Mouse (Mus musculus): ENCODE measurements around the gene Adgrf5. TPM values are rescaled to one million over a fixed set of nuclear protein-coding genes. Genes with fewer than 3 reads are reported as not detected.
"Not testable (repeated sequence)": the region's sequence is repeated elsewhere in the genome, so short reads cannot be mapped to it uniquely, and the experiment has no call there.

Adgrf5 gene
- polyA plus RNA-seq, 1 experiment: 51.4 TPM

- no peak overlapping the region for H3K27ac ChIP-seq (replicated peaks; ENCODE audit: low read depth, low read length)
- H3K4me3 ChIP-seq (ENCODE audit: insufficient read depth, low read depth, low read length): no peak overlapping the region
- peaks cover 16% of the 10 kb centered on the region for H3K4me1 ChIP-seq (ENCODE audit: control insufficient read depth, insufficient read depth, insufficient read length, low read length)
These were observed 100.3 kb downstream of the Adgrf5 start for GRCm38 (mm10) chr17:43460245-43461181.

GRCm38 (mm10) chr17:43470039-43470438, 109.8 kb downstream of the Adgrf5 start:
- H3K27ac ChIP-seq (replicated peaks; ENCODE audit: low read depth, low read length): no peak overlapping the region

GRCm38 (mm10) chr17:43472558-43472957, 112.3 kb downstream of the Adgrf5 start:
- Histone ChIP-seq H3K27ac (replicated peaks; ENCODE audit: low read depth, low read length) (no peak overlapping the region), H3K4me3 (ENCODE audit: insufficient read depth, low read depth, low read length) (no peak overlapping the region), H3K4me1 (ENCODE audit: control insufficient read depth, insufficient read depth, insufficient read length, low read length) (peaks cover 3% of the 10 kb centered on the region; the same call in 1 of the 2 replicates)

More at GRCm38 (mm10) chr17:43470039-43470438, 109.8 kb downstream of the Adgrf5 start:
- H3K4me3 ChIP-seq (ENCODE audit: insufficient read depth, low read depth, low read length): no peak overlapping the region
- peaks cover 3% of the 10 kb centered on the region; the same call in 1 of the 2 replicates for H3K4me1 ChIP-seq (ENCODE audit: control insufficient read depth, insufficient read depth, insufficient read length, low read length)

GRCm38 (mm10) chr17:43474775-43475174, 114.5 kb downstream of the Adgrf5 start:
- Histone ChIP-seq H3K4me1 (ENCODE audit: control insufficient read depth, insufficient read depth, insufficient read length, low read length) (peaks cover 2% of the 10 kb centered on the region; the same call in 1 of the 2 replicates), H3K27ac (replicated peaks; ENCODE audit: low read depth, low read length) (no peak overlapping the region), H3K4me3 (ENCODE audit: insufficient read depth, low read depth, low read length) (no peak overlapping the region)

GRCm38 (mm10) chr17:43477621-43478020, 117.4 kb downstream of the Adgrf5 start:
- Histone ChIP-seq H3K27ac (replicated peaks; ENCODE audit: low read depth, low read length) (no peak overlapping the region), H3K4me3 (ENCODE audit: insufficient read depth, low read depth, low read length) (no peak overlapping the region), H3K4me1 (ENCODE audit: control insufficient read depth, insufficient read depth, insufficient read length, low read length) (no peaks in the 10 kb centered on the region)

- no peaks in the 10 kb centered on the region for H3K4me1 ChIP-seq (ENCODE audit: control insufficient read depth, insufficient read depth, insufficient read length, low read length)
- H3K4me3 ChIP-seq (ENCODE audit: insufficient read depth, low read depth, low read length): no peak overlapping the region
- no peak overlapping the region for H3K27ac ChIP-seq (replicated peaks; ENCODE audit: low read depth, low read length)
These were observed 125.7 kb downstream of the Adgrf5 start for GRCm38 (mm10) chr17:43485982-43486381.

- H3K4me1 ChIP-seq (ENCODE audit: control insufficient read depth, insufficient read depth, insufficient read length, low read length): no peaks in the 10 kb centered on the region
- no peak overlapping the region for H3K27ac ChIP-seq (replicated peaks; ENCODE audit: low read depth, low read length)
- H3K4me3 ChIP-seq (ENCODE audit: insufficient read depth, low read depth, low read length): no peak overlapping the region
These were observed 128.3 kb downstream of the Adgrf5 start for GRCm38 (mm10) chr17:43488439-43489151.

- not testable (repeated sequence) for H3K27ac ChIP-seq (replicated peaks; ENCODE audit: low read depth, low read length)
These were observed 130.1 kb downstream of the Adgrf5 start for GRCm38 (mm10) chr17:43490371-43490770.

GRCm38 (mm10) chr17:43495502-43495901, 135.3 kb downstream of the Adgrf5 start:
- no peaks in the 10 kb centered on the region for H3K4me1 ChIP-seq (ENCODE audit: control insufficient read depth, insufficient read depth, insufficient read length, low read length)
- no peak overlapping the region for H3K27ac ChIP-seq (replicated peaks; ENCODE audit: low read depth, low read length)
- no peak overlapping the region for H3K4me3 ChIP-seq (ENCODE audit: insufficient read depth, low read depth, low read length)

More at GRCm38 (mm10) chr17:43490371-43490770, 130.1 kb downstream of the Adgrf5 start:
- H3K4me1 ChIP-seq (ENCODE audit: control insufficient read depth, insufficient read depth, insufficient read length, low read length); H3K4me3 ChIP-seq (ENCODE audit: insufficient read depth, low read depth, low read length): not testable (repeated sequence)

- Histone ChIP-seq H3K27ac (replicated peaks; ENCODE audit: low read depth, low read length) (no peak overlapping the region), H3K4me3 (ENCODE audit: insufficient read depth, low read depth, low read length) (no peak overlapping the region), H3K4me1 (ENCODE audit: control insufficient read depth, insufficient read depth, insufficient read length, low read length) (no peaks in the 10 kb centered on the region)
These were observed 137.3 kb downstream of the Adgrf5 start for GRCm38 (mm10) chr17:43497521-43497920.

GRCm38 (mm10) chr17:43500513-43500912, 140.3 kb downstream of the Adgrf5 start:
- Histone ChIP-seq H3K27ac (replicated peaks; ENCODE audit: low read depth, low read length) (no peak overlapping the region), H3K4me3 (ENCODE audit: insufficient read depth, low read depth, low read length) (no peak overlapping the region), H3K4me1 (ENCODE audit: control insufficient read depth, insufficient read depth, insufficient read length, low read length) (no peaks in the 10 kb centered on the region)

- Histone ChIP-seq H3K4me3 (ENCODE audit: insufficient read depth, low read depth, low read length) (no peak overlapping the region), H3K4me1 (ENCODE audit: control insufficient read depth, insufficient read depth, insufficient read length, low read length) (no peaks in the 10 kb centered on the region), H3K27ac (replicated peaks; ENCODE audit: low read depth, low read length) (no peak overlapping the region)
These were observed 141.0 kb downstream of the Adgrf5 start for GRCm38 (mm10) chr17:43501223-43501622.

GRCm38 (mm10) chr17:43501631-43502030, 141.4 kb downstream of the Adgrf5 start:
- Histone ChIP-seq H3K4me1 (ENCODE audit: control insufficient read depth, insufficient read depth, insufficient read length, low read length) (no peaks in the 10 kb centered on the region), H3K4me3 (ENCODE audit: insufficient read depth, low read depth, low read length) (no peak overlapping the region), H3K27ac (replicated peaks; ENCODE audit: low read depth, low read length) (no peak overlapping the region)

- no peak within 1 kb of the TSS for H3K27ac ChIP-seq (replicated peaks; ENCODE audit: low read depth, low read length)
- H3K4me1 ChIP-seq (ENCODE audit: control insufficient read depth, insufficient read depth, insufficient read length, low read length): no peaks in the 10 kb centered on the region
- no peak within 1 kb of the TSS for H3K4me3 ChIP-seq (ENCODE audit: insufficient read depth, low read depth, low read length)
These were observed 142.3 kb downstream of the Adgrf5 start, which contains the start of gene Mep1a for GRCm38 (mm10) chr17:43502592-43502991. Gene Mep1a, minus strand, starts transcription at chr17:43502812.

- Histone ChIP-seq H3K4me3 (ENCODE audit: insufficient read depth, low read depth, low read length) (no peak overlapping the region), H3K4me1 (ENCODE audit: control insufficient read depth, insufficient read depth, insufficient read length, low read length) (no peaks in the 10 kb centered on the region), H3K27ac (replicated peaks; ENCODE audit: low read depth, low read length) (no peak overlapping the region)
These were observed 143.8 kb downstream of the Adgrf5 start for GRCm38 (mm10) chr17:43503861-43504593.
